Mouse (Mus musculus) megakaryocyte, embryonic 14.5 days (primary cell): Measurements from ENCODE around the gene Pknox2.

ENCODE experiments used
- FLI1 ChIP-seq: IDR thresholded peaks from 2 replicates; pipeline ENCODE4 v1.6.1; 2012; ENCODE audit warnings: low read length, inconsistent platforms, mixed read lengths
- GATA1 ChIP-seq: IDR thresholded peaks from 3 replicates; pipeline ENCODE4 v1.6.1; 2012; ENCODE audit warnings: mixed read lengths, low read length, inconsistent platforms, borderline replicate concordance

- TF ChIP-seq GATA1 (no peak), FLI1 (no peak)
Measured at GRCm38 (mm10) chr9:36852175-36852574, 295.0 kb downstream of the Pknox2 start.
